Mouse (Mus musculus) frontal cortex, adult 2 months (tissue): ENCODE measurements at regions not wholly inside any gene's neighbourhood (a gene's known extent, or its start where the extent isn't known, plus 50 kb on each side); places are given as distances from the start of the nearest gene placed in this dataset.

Source experiments
- DNase-seq, 2 experiments: peaks; one replicate each; pipeline ENCODE4 v3.0.0; 2022; ENCODE audit warnings: low spot score in 1 of 2; ENCODE audit errors: extremely low spot score in 1 of 2

- DNase-seq = no peak
Observed at GRCm38 (mm10) chr13:97434167-97434566, 193.3 kb downstream of the Enc1 start.

GRCm38 (mm10) chr13:97432627-97433026 is 191.7 kb downstream of the Enc1 start:
- no peak for DNase-seq

GRCm38 (mm10) chr13:97430885-97431284 is 190.0 kb downstream of the Enc1 start:
- no peak for DNase-seq

- no peak for DNase-seq
Observed at GRCm38 (mm10) chr13:97428163-97428562, 187.3 kb downstream of the Enc1 start.

GRCm38 (mm10) chr13:97427537-97427936 is 186.6 kb downstream of the Enc1 start:
- no peak for DNase-seq

GRCm38 (mm10) chr13:97425731-97426130 is 184.8 kb downstream of the Enc1 start:
- DNase-seq = no peak

GRCm38 (mm10) chr13:97423911-97424310 is 183.0 kb downstream of the Enc1 start:
- peak in 1 of 2 experiments; percentile 47 for DNase-seq

- DNase-seq = no peak
Observed at GRCm38 (mm10) chr13:97423298-97423817, 182.5 kb downstream of the Enc1 start.

GRCm38 (mm10) chr13:97422897-97423296 is 182.0 kb downstream of the Enc1 start:
- DNase-seq = no peak

GRCm38 (mm10) chr13:97421831-97422230 is 180.9 kb downstream of the Enc1 start:
- no peak for DNase-seq

GRCm38 (mm10) chr13:97420773-97421172 is 179.9 kb downstream of the Enc1 start:
- DNase-seq = no peak

GRCm38 (mm10) chr13:97419100-97419499 is 178.2 kb downstream of the Enc1 start:
- DNase-seq = no peak

- DNase-seq = no peak
Observed at GRCm38 (mm10) chr13:97418681-97419080, 177.8 kb downstream of the Enc1 start.

- peak in 1 of 2 experiments; percentile 58 for DNase-seq
Observed at GRCm38 (mm10) chr13:97418081-97418480, 177.2 kb downstream of the Enc1 start.

- DNase-seq = no peak
Observed at GRCm38 (mm10) chr13:97415927-97416709, 175.2 kb downstream of the Enc1 start.

- DNase-seq = no peak
Observed at GRCm38 (mm10) chr13:97415381-97415780, 174.5 kb downstream of the Enc1 start.

GRCm38 (mm10) chr13:97412151-97412550 is 171.2 kb downstream of the Enc1 start:
- no peak for DNase-seq

GRCm38 (mm10) chr13:97410550-97411201 is 169.8 kb downstream of the Enc1 start:
- DNase-seq = no peak

- no peak for DNase-seq
Observed at GRCm38 (mm10) chr13:97409891-97410525, 169.1 kb downstream of the Enc1 start.

GRCm38 (mm10) chr13:97409291-97409780 is 168.4 kb downstream of the Enc1 start:
- DNase-seq = no peak
